Mouse (Mus musculus) liver, embryonic 14.5 days (tissue): ENCODE data around the gene E430018J23Rik.

Experiments used
- CTCF ChIP-seq: IDR thresholded peaks from 2 replicates; pipeline ENCODE4 v1.5.1; 2016; ENCODE audit warnings: antibody characterized with exemption, low read depth, control low read depth
- EP300 ChIP-seq: IDR thresholded peaks from 2 replicates; pipeline ENCODE4 v1.6.1; 2016; ENCODE audit warnings: antibody characterized with exemption, low read depth

DNA sequence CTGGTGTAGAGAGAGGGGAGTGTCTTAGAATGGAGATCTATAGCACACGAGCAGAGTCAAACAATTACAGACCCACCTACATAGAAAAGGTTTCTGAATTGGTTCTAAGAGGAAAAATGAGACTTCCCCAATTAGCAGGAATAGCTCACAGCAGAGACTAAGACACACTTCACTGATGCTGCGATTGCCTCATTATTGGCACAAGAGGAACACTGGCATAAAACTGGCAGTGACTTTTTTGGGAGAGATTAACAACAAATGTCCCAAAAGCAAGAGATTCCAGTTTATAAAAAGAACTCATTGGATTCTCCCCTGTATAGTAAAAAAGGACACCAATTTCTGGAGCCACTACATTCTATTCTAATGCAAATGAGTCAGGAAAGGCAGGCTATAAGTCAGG lies 35.6 kb downstream of the E430018J23Rik start:
- TF ChIP-seq CTCF (no peak), EP300 (no peak)
